Mouse (Mus musculus) heart, adult 2 months (tissue): ENCODE data around the gene 2410015M20Rik. TPM values are rescaled to one million over a fixed set of nuclear protein-coding genes. Genes with fewer than 3 reads are reported as not detected.
"Not testable (repeated sequence)": the region's sequence is repeated elsewhere in the genome, so short reads cannot be mapped to it uniquely, and the experiment has no call there.

Experiments
- DNase-seq, 2 experiments: peaks; one replicate each; pipeline ENCODE4 v3.0.0; 2021
- H3K27ac ChIP-seq: fragments of 200-600 bp; 2 replicates; pipeline ENCODE4 v1.8.1; 2022
- H3K27me3 ChIP-seq: fragments of 200-500 bp; 2 replicates; pipeline ENCODE4 v1.6.1; 2012; ENCODE audit warnings: mild to moderate bottlenecking, low read length, inconsistent platforms, mixed read lengths; ENCODE audit not compliant: control insufficient read depth, insufficient read depth
- H3K36me3 ChIP-seq: fragments of 200-500 bp; 2 replicates; pipeline ENCODE4 v1.6.1; 2012; ENCODE audit warnings: low read length, inconsistent platforms; ENCODE audit not compliant: control insufficient read depth, insufficient read depth
- H3K4me1 ChIP-seq: fragments of 200-500 bp; 2 replicates; pipeline ENCODE4 v1.6.1; 2011; ENCODE audit warnings: low read length; ENCODE audit not compliant: control insufficient read depth, insufficient read depth
- H3K4me3 ChIP-seq: fragments of 200-600 bp; 2 replicates; pipeline ENCODE4 v1.8.1; 2022
- H3K79me2 ChIP-seq: fragments of 200-500 bp; replicated peaks from 2 replicates; pipeline ENCODE4 v1.6.1; 2012; ENCODE audit warnings: mild to moderate bottlenecking, inconsistent platforms, low read length, moderate library complexity, mixed read lengths; ENCODE audit not compliant: control insufficient read depth, insufficient read depth
- H3K9ac ChIP-seq: fragments of 200-500 bp; 2 replicates; pipeline ENCODE4 v1.6.1; 2012; ENCODE audit warnings: low read depth, mild to moderate bottlenecking, control low read depth, inconsistent platforms, low read length, mixed read lengths
- CTCF ChIP-seq: fragments of 200-600 bp; IDR thresholded peaks from 2 replicates; pipeline ENCODE4 v1.8.1; 2022; ENCODE audit warnings: antibody characterized with exemption, mild to moderate bottlenecking, moderate library complexity
- EP300 ChIP-seq: fragments of 200-500 bp; IDR thresholded peaks from 2 replicates; pipeline ENCODE4 v1.6.1; 2011; ENCODE audit warnings: low read depth, low read length, control low read depth; ENCODE audit not compliant: insufficient read depth
- POLR2A ChIP-seq: fragments of 200-500 bp; IDR thresholded peaks from 2 replicates; pipeline ENCODE4 v1.6.1; 2011; ENCODE audit warnings: mild to moderate bottlenecking, low read depth, low read length, control low read depth; ENCODE audit not compliant: insufficient read depth
- WGBS: fragments of 180-500 bp; shearing (Covaris S2); methylation state at CpG from one replicate; pipeline ENCODE4 v1.1.7; 2018; 5-methylcytosine and 5-hydroxymethylcytosine counted together
- intact Hi-C: fragments of 180-260 bp; cut with DNase I; formaldehyde crosslinking; loops from one replicate; pipeline ENCODE4 v1.15.1; 2025
- polyA plus RNA-seq: library from polyadenylated mRNA; depleted of rRNA; stranded (reverse); fragments of >200 nt; gene quantifications from 2 replicates; pipeline ENCODE4 v1.2.3, GENCODE M21; 2012
- total RNA-seq, 2 experiments: library from RNA; stranded (reverse); gene quantifications; 2 replicates each; pipeline ENCODE4 v1.2.3; 2021

Gene 2410015M20Rik
- total and polyA plus RNA-seq, 3 experiments: 291 to 381 (median 329) TPM

GRCm38 (mm10) chr17:56643237-56643636 lies 33.7 kb upstream of the 2410015M20Rik start:
- Histone ChIP-seq H3K9ac (no peak overlapping the region), H3K36me3 (no peaks in the 10 kb centered on the region), H3K27me3 (no peaks in the 10 kb centered on the region), H3K4me1 (no peaks in the 10 kb centered on the region), H3K27ac (no peak overlapping the region), H3K4me3 (no peak overlapping the region), H3K79me2 (no peaks in the 10 kb centered on the region)
- DNase-seq: no peak
- WGBS: 76% methylated on average over 4 of the region's 4 CpGs
- intact Hi-C loops: no loop called here
- TF ChIP-seq POLR2A: no peak
- TF ChIP-seq EP300: no peak
- no peak for TF ChIP-seq CTCF

GRCm38 (mm10) chr17:56634023-56634422 lies 24.5 kb upstream of the 2410015M20Rik start:
- H3K4me1 ChIP-seq: no peaks in the 10 kb centered on the region
- no peak overlapping the region for H3K27ac ChIP-seq
- no peaks in the 10 kb centered on the region for H3K79me2 ChIP-seq
- H3K9ac ChIP-seq: no peak overlapping the region
- H3K36me3 ChIP-seq: no peaks in the 10 kb centered on the region
- TF ChIP-seq POLR2A (no peak), EP300 (no peak), CTCF (no peak)
- DNase-seq: no peak
- no peaks in the 10 kb centered on the region for H3K27me3 ChIP-seq
- H3K4me3 ChIP-seq: no peak overlapping the region
- 73% methylated on average over 6 of the region's 6 CpGs for WGBS
- intact Hi-C loops: no loop called here

DNA sequence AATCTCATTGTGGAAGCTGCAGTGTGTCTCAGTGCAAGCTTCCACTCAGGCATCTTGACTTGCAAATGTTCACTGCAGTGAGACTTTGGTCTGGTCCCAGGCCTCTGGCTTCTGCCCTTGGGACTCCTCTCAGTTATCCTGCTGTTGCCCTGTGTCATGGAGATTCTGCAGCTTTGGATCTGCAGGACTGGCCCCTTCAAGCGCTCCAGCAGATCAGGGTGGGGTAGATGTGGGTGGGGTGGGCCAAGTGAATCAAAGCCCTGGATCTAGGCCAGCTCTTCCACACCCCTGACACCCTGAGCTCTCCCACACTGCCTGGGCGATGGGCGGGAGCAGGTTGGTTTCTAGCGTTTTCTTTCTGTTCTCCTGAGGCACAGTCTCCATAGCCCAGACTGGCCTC lies 22.2 kb upstream of the 2410015M20Rik start:
- WGBS: 41% methylated on average over 4 of the region's 4 CpGs
- TF ChIP-seq CTCF (no peak), EP300 (no peak), POLR2A (no peak)
- Histone ChIP-seq H3K4me3 (no peak overlapping the region), H3K4me1 (peaks cover 4% of the 10 kb centered on the region), H3K27me3 (no peaks in the 10 kb centered on the region), H3K36me3 (no peaks in the 10 kb centered on the region), H3K27ac (no peak overlapping the region), H3K79me2 (no peaks in the 10 kb centered on the region), H3K9ac (no peak overlapping the region)
- DNase-seq: no peak
- intact Hi-C loops: no loop called here

- 77% methylated on average over 27 of the region's 27 CpGs for WGBS
- DNase-seq, H3K4me1 ChIP-seq, H3K27ac ChIP-seq, H3K36me3 ChIP-seq, H3K79me2 ChIP-seq, H3K27me3 ChIP-seq, H3K9ac ChIP-seq, H3K4me3 ChIP-seq: not testable (repeated sequence)
- intact Hi-C loops: loop anchor here (5.0 kb wide), 3 partner anchors 48 to 132 kb away; partner anchors contain the start of genes Dus3l, Ndufa11, Safb and Safb2
Measured at GRCm38 (mm10) chr17:56629800-56630781, 20.5 kb upstream of the 2410015M20Rik start.

DNA sequence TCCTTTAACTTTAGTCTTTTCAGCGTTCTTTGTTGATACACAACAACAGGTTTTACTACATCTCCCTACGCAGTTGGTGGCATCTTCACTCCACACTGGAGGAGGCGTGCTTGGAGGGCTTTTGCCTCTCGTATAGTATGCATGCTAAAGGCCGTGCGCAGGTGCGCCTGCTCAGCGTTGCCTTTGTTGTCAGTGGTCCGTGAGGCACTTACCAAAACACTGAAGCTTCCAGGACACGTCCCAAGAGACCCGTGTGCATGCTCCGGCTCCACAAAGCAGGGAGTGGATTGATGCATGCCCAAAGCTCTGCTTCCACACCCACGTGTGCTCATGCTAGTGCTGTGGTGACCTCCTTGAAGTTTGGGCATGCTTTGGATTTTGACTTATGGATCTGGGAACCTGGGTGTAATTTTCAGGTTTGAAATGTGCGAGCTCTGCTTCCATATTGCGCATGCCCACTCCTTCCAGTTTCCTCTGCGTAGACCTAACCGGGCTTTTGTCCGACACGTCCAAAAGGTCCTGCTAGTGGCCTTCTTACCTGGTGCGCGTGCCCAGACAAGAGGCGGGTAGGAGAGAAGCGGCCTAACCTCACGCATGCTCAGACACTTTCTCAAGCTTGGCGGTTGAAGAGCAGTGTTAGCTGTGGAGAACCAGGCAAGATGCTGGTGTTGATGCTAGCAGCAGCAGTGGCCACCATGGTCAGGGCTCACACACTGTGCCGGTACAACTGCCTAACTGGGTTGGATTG lies 18.1 kb upstream of the 2410015M20Rik start, which contains the start of gene Catsperd:
Catsperd (plus strand) TSS at position 614 of the 748 bp plus-strand sequence.
- H3K36me3 ChIP-seq: no peaks in the 10 kb centered on the region
- no peaks in the 10 kb centered on the region for H3K27me3 ChIP-seq
- no peaks in the 10 kb centered on the region for H3K79me2 ChIP-seq
- peak in 1 of 2 experiments; percentile 33 for DNase-seq
- intact Hi-C loops: loop anchor here (2.0 to 5.0 kb wide), 4 partner anchors 45 to 135 kb away; partner anchors contain the start of genes Dus3l, Ndufa11, Ranbp3 and Safb
- peak within 1 kb of the TSS; percentile 26; the same call in 1 of the 2 replicates for H3K27ac ChIP-seq
- TF ChIP-seq CTCF (no peak), POLR2A (no peak), EP300 (no peak)
- H3K4me1 ChIP-seq: peaks cover 4% of the 10 kb centered on the region
- peak within 1 kb of the TSS; percentile 86 for H3K4me3 ChIP-seq
- H3K9ac ChIP-seq: no peak within 1 kb of the TSS
- 16% methylated on average over 26 of the region's 26 CpGs for WGBS
